Mouse (Mus musculus) spleen, adult 12 weeks (tissue): ENCODE results near the gene Hpcal1.

Experiments used
- DNase-seq: peaks from one replicate; pipeline ENCODE4 v3.0.0; 2022; ENCODE audit warnings: low spot score

Gene Hpcal1

DNA sequence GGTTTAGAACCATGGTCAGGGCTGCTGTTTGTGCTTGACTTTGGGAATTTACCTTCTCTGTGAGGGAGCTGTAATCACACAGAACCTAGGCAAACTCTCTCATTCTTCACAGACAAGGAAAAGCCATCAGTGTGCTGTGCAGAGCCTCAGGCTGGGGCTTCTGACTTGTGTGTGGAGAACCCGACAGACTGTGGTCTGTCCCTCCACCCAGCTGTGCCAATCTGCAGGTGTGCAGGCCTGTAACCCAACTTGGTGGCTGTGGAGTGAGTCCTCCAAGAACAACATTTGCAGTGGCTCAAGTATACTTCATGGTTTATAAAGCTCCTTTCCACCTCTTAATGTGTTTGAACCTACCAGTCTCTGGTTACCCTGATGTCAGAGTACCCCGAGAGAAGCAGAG is 4.5 kb upstream of the Hpcal1 start:
- DNase-seq, result no peak

- no peak for DNase-seq
Measured at GRCm38 (mm10) chr12:17688913-17689312, 1.7 kb upstream of the Hpcal1 start.

- DNase-seq, result no peak
Measured at GRCm38 (mm10) chr12:17689931-17690563, 609 bp upstream of the Hpcal1 start.

DNA sequence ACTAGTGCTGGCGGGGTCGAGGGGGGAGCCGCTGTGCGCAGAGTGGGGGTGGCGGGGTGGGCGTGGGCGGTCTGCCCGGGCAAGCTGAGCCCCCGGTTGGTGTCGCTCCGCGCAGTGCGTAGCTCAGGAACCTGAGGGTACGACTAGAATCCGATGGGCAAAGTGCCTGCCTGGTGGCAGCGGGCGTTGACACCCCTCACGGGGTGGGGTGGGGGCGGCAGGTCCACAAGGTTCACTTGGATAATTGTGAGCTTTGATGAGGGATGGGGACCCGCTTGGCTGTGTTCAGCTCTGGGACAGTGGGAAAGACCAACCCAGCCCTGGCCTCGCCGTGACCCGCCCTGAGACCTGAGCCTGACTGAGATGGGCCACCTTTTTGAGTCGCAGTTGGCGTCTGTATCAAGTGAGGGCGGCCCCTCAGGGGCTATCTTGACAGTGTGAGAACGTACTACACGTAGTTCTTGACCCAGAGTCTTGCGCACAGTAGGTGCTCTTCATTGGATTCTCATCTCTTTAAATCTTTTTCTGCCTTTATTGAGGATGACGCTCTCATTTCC is 742 bp downstream of the Hpcal1 start:
- no peak for DNase-seq

GRCm38 (mm10) chr12:17691891-17692321 is 1.2 kb downstream of the Hpcal1 start:
- DNase-seq, result no peak

DNA sequence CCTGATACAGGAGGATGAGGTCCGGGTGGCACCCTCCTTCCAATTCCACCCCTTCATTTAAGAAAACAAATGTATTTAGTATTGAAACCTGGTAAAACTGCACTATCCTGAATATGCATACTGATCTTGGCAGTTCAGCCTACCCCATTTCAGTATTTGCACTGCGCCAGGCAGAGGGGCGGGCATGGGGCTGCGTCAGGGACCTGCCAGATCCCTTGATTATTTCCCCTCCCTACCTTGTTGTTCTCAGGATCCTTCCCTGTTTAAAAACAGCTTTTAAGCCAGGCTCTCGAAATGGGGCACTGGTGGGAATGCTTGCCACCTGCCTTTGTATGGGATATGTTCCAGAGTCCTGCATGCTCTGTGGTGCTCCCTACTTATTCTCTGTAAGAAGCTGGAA is 1.7 kb downstream of the Hpcal1 start:
- DNase-seq, result no peak

- no peak for DNase-seq
Measured at GRCm38 (mm10) chr12:17692953-17693352, 2.3 kb downstream of the Hpcal1 start.

GRCm38 (mm10) chr12:17694589-17695115 is 4.0 kb downstream of the Hpcal1 start:
- no peak for DNase-seq

DNA sequence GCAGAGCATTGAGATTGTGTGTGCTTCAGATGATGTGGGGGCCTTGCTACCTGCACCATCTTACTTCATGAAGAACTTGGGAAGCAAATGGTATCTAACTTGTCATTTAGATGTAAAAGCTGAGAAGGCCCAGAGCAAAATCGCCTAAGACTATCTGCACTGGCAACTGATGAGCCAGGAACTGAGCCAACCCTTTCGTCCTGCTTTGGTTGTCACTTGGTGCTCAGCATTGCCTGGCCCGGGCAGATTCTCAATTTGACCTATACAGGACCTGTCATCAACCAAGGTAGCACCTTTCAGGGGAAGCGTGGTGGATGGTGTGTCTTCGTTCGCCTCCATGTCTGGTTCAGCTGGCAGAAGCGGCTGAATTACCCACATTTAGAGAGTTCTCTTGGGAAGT is 5.7 kb downstream of the Hpcal1 start:
- no peak for DNase-seq

GRCm38 (mm10) chr12:17698934-17699333 is 8.3 kb downstream of the Hpcal1 start:
- DNase-seq, result no peak

- no peak for DNase-seq
Measured at GRCm38 (mm10) chr12:17699480-17699879, 8.8 kb downstream of the Hpcal1 start.

DNA sequence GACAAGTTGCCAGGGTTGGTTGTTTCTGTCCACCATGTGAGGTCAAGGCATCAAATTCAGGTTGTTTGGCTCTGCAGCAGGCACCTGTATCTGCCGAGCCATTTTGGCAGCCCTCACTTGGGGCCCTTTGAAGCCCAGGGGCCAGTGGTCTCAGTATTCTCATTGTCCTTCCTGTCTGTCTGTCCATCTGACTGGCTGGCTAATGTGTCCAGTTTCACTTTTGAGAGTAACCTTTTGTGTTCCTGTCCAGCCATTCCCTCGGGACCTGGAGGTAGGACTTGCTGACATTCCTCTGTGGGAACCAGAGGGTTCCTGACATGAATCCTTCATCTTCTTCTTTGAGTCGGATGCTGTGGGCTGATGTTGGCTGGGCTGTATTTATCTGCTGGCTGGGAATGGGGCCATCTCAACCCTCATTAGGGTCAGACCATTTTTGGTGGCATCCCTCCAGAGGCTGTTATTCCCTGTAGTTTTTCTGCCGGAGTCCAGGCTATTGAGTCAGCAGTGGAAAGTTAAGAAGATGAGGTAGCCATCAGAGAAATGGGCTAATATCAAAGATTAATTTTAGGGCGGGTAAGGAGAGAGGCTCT is 10.6 kb downstream of the Hpcal1 start:
- no peak for DNase-seq

DNA sequence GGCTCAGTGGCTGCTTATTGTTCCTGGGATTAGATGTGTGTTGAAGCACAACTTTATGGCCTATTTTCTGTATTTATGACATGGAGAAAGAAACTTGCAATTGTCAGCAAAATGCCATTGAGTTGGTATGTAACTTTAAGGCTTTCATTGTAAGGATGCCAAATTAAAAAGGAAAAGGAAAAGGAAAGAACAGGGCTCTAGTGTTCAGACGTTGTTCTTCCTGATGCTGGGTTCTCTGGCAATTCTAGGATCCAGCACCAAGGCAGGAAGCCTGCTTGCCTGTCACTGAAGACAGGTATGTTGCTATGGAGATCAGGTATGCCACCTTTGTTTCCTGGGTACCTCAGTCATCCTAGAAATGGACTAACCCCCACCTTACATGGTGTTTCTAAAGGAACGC is 11.1 kb downstream of the Hpcal1 start:
- DNase-seq, result no peak

DNA sequence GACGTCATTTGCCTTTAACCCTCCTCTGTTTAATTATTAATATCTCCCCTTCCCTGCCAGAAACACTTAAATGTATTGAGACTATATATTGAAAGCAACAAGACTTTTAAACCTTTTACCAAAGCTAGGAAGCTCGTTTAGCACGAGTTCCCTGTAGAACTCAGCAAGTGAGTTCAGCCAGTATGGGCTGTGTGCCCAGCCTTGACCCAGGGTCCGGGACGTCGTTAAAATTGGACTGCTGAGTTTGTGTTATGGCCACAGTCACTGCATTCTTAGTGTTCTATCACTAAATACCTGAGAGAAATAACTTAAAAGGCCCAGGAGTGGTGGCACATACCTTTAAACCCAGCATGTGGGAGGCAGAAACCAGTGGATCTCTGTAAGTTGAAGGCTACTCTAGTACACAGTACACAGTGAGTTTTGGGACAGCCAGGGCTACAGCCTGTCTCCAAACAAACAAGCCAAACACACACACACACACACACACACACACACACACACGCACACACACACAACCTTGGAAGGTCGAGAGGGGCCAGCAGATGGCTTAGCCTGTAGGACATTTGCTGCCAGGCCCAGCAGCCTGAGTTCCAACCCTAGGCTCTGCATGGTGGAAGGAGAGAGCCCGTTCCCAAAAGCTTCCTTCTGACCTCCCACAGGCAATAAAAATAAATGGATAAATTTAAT is 11.7 kb downstream of the Hpcal1 start:
- DNase-seq, result no peak

DNA sequence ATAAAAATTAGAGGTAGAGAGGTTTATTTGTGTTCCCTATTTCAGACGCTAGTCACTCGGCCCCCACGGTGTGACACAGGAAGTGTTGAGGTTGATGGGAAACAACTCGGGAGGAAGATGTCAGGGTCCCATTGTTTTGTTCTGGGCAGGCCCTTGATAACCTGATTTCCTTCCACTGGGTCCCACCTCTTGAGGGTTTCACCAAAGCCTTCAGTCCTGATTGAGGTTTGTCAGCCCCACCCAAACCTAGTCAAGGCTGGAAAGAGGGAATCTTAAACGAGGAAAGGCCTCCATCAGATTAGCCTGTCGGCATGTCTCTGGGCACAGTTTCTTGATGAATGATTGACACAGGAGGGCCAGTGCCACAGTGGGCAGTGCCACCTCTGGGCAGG is 12.3 kb downstream of the Hpcal1 start:
- no peak for DNase-seq

DNA sequence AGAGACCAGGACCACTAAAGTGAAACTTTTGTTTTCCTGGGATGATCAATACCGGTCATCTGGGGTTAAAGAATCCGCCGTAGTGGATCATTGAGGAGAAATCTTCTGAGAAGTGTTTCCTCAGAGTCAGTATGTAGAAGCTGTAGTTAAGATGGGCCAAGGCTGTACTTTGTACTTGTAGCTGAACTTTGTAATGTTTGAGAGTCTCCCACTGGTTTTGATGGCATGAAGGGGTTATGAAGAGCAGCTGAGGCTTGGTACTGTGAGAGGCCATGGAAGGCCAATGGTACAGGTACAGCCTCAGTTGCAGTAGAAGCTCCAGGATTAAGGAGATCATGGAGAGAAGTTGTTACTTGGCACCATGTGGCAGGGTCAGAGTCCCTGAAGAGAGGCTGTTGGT is 13.2 kb downstream of the Hpcal1 start:
- DNase-seq, result no peak

DNA sequence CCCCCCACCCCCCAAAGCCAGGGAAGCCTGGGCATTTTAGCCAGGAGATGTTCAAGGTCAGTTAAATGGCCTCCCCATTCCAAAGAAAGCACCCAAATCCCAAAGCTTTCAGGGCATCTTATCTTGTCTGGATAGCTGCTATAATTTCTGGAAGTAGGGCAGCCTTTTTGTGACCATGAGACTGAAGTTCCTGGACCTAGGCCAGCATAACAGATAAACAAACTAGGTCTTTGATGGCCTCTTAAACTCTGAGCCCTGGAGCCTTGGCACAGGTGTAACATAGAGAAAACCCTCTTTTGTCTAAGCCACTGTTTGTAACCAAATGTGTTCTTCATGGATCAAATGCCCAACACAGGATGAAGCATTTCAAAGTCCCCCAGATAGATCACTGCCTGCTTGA is 16.8 kb downstream of the Hpcal1 start:
- no peak for DNase-seq

GRCm38 (mm10) chr12:17709451-17709850 is 18.8 kb downstream of the Hpcal1 start:
- no peak for DNase-seq

DNA sequence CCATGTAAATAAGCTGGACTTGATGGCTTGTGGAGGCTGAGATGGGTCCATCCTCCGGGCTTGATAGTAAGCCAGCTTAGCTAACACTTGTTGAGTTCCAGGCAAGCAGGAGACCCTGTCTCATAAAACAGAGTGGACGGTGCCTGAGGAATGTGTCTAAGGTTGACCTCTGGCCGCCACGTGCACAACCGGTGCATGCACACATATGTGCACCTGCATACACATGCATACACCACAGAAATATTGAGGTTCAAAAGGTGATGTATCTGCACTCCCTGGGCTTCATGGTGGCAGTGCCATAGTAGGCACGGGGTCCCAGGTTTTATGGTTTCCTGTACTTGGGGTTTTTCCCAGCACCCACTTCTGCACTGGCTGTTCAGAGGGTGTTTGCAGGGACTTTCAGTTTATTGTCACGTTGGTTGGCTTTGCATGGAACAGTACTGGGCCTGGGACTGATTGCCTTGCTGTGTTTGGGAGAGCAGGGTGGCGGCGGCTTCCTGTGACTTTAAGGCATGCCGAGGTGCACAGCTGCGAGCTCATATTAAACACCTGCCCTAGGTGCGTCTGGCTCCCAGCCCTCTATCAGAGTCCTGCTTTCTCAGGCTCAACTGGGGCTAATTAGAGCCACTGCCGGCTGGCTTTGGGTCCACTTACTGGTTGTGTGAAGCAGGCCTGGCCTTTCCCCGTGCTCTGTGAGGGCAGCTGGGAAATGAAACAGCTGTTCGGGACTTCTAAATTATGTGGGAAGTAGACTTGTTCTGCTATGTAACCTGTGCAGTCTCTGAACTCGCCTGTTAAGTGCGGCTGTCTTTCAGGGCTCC is 19.5 kb downstream of the Hpcal1 start:
- DNase-seq, result no peak

- no peak for DNase-seq
Measured at GRCm38 (mm10) chr12:17710747-17711092, 20.1 kb downstream of the Hpcal1 start.

GRCm38 (mm10) chr12:17711731-17712388 is 21.2 kb downstream of the Hpcal1 start:
- DNase-seq, result no peak

- no peak for DNase-seq
Measured at GRCm38 (mm10) chr12:17712571-17712970, 21.9 kb downstream of the Hpcal1 start.
